ENCODE assay signal across 21 mouse cellular contexts in genomic region chr2:143419791-143420190, GRCm38 (mm10).
A peak's percentile ranks its signal among the peaks of the same experiment; 100 is the strongest.
DNase-seq lines count a peak whose midpoint lies in the region; ATAC-seq and TF ChIP-seq lines count a peak whose summit lies in the region.
"Had no signal": no experiment of that assay in that cellular context is flagged by ENCODE, and none has a peak within 500 bp of the region (broad histone marks: within the 10 kb centered on the region; RNA-seq: fewer than 3 reads in every experiment).

No protein-coding gene starts in this region.

- no peak overlapping the region for H3K4me3 ChIP-seq in midbrain, postnatal 0 days (ENCODE audit: low read depth, low read length)
- no peak overlapping the region for H3K4me3 ChIP-seq in midbrain, embryonic 14.5 days (replicated peaks; ENCODE audit: low read depth, low read length)
- H3K4me3 ChIP-seq: embryonic facial prominence, embryonic 12.5 days; forebrain, embryonic 15.5 days; heart, adult 2 months; heart, embryonic 15.5 days; hindbrain, embryonic 10.5 days; intestine, embryonic 15.5 days had no signal

- no peaks in the 10 kb centered on the region for H3K27me3 ChIP-seq in midbrain, postnatal 0 days (ENCODE audit: insufficient read depth, low read length)
- no peaks in the 10 kb centered on the region for H3K27me3 ChIP-seq in midbrain, embryonic 14.5 days (ENCODE audit: control insufficient read depth, insufficient read depth, low read length)
- H3K27me3 ChIP-seq: embryonic facial prominence, embryonic 12.5 days; forebrain, embryonic 15.5 days; heart, embryonic 15.5 days; intestine, embryonic 15.5 days had no signal

- DNase-seq in cerebellum, adult 11 months, result no peak
- peak; percentile 62 for DNase-seq in midbrain, postnatal 0 days (ENCODE audit: low spot score)
- no peak for DNase-seq in midbrain, embryonic 14.5 days
- DNase-seq in cerebellum, adult 9-10 months, result peak; percentile 34
- no peak for DNase-seq in spleen, postnatal 36 days (ENCODE audit: low spot score in 2 of 2)
- no peak for DNase-seq in thymus, postnatal 4 days
- DNase-seq: adrenal gland, adult 8-10 months; adrenal gland, postnatal 36 days; B cell, adult 2 months; gastrocnemius, postnatal 14 days; heart, adult 2 months; heart, postnatal 14 days had no signal

- H3K9me3 ChIP-seq in midbrain, postnatal 0 days (ENCODE audit: low read length), result no peaks in the 10 kb centered on the region
- no peaks in the 10 kb centered on the region for H3K9me3 ChIP-seq in midbrain, embryonic 14.5 days (ENCODE audit: control insufficient read depth, low read length)
- H3K9me3 ChIP-seq: embryonic facial prominence, embryonic 12.5 days; forebrain, embryonic 15.5 days; heart, embryonic 15.5 days; hindbrain, embryonic 10.5 days; intestine, embryonic 15.5 days had no signal

- no peak overlapping the region for H3K4me2 ChIP-seq in midbrain, postnatal 0 days (ENCODE audit: low read depth, low read length, poor library complexity, severe bottlenecking)
- H3K4me2 ChIP-seq in midbrain, embryonic 14.5 days (ENCODE audit: low read length), result no peak overlapping the region
- H3K4me2 ChIP-seq: embryonic facial prominence, embryonic 12.5 days; forebrain, embryonic 15.5 days; heart, embryonic 11.5 days; heart, embryonic 15.5 days; intestine, embryonic 15.5 days had no signal

- no peaks in the 10 kb centered on the region for H3K36me3 ChIP-seq in midbrain, postnatal 0 days (ENCODE audit: insufficient read depth, low read length)
- H3K36me3 ChIP-seq in midbrain, embryonic 14.5 days (ENCODE audit: control insufficient read depth, insufficient read depth, low read length), result no peaks in the 10 kb centered on the region
- H3K36me3 ChIP-seq: embryonic facial prominence, embryonic 12.5 days; forebrain, embryonic 15.5 days; G1E; heart, embryonic 15.5 days; hindbrain, embryonic 10.5 days; intestine, embryonic 15.5 days had no signal

- H3K4me1 ChIP-seq in midbrain, postnatal 0 days (ENCODE audit: insufficient read depth, low read length), result no peaks in the 10 kb centered on the region
- H3K4me1 ChIP-seq in midbrain, embryonic 14.5 days (ENCODE audit: control insufficient read depth, insufficient read depth, low read length), result no peaks in the 10 kb centered on the region
- H3K4me1 ChIP-seq: embryonic facial prominence, embryonic 12.5 days; forebrain, embryonic 15.5 days; heart, embryonic 15.5 days; hindbrain, embryonic 10.5 days; intestine, embryonic 15.5 days had no signal

- H3K27ac ChIP-seq in midbrain, postnatal 0 days (ENCODE audit: low read depth, low read length), result no peak overlapping the region
- H3K27ac ChIP-seq in midbrain, embryonic 14.5 days (replicated peaks; ENCODE audit: low read depth, low read length), result no peak overlapping the region
- H3K27ac ChIP-seq: embryonic facial prominence, embryonic 12.5 days; forebrain, embryonic 15.5 days; heart, adult 2 months; heart, embryonic 15.5 days; hindbrain, embryonic 10.5 days; intestine, embryonic 15.5 days had no signal

- WGBS in midbrain, postnatal 0 days, result 89% methylated on average over 2 of the region's 2 CpGs
- WGBS in midbrain, embryonic 14.5 days, result 93% methylated on average over 2 of the region's 2 CpGs

- H3K9ac ChIP-seq in midbrain, postnatal 0 days (replicated peaks; ENCODE audit: low read length, poor library complexity, severe bottlenecking), result no peak overlapping the region
- H3K9ac ChIP-seq in midbrain, embryonic 14.5 days (replicated peaks; ENCODE audit: low read length), result no peak overlapping the region
- H3K9ac ChIP-seq: embryonic facial prominence, embryonic 12.5 days; forebrain, embryonic 15.5 days; heart, embryonic 15.5 days; intestine, embryonic 15.5 days had no signal

- TF ChIP-seq CTCF in midbrain, postnatal 0 days (IDR thresholded peaks at IDR 0.05), result no peak

- 0 out of 2 replicates have a peak, but pooled peaks have one; percentile 15 for ATAC-seq in cerebellum, adult (ENCODE audit: insufficient number of reproducible peaks, low FRiP score, low TSS enrichment)
- no peak; the same call in 1 of the 2 replicates for ATAC-seq in midbrain, postnatal 0 days (ENCODE audit: low FRiP score)
- ATAC-seq in midbrain, embryonic 14.5 days (ENCODE audit: low FRiP score, low TSS enrichment), result no peak
- ATAC-seq: CD4-positive, CD25-positive, alpha-beta regulatory T cell, adult 4 months; forebrain, embryonic 15.5 days; intestine, embryonic 15.5 days had no signal

Comparison
In these comparisons a context has a peak if more than half of its experiments do, and no peak if none do; other contexts are left out.
1. DNase-seq: peak in midbrain, postnatal 0 days (single experiment) and cerebellum, adult 9-10 months (single experiment); none in cerebellum, adult 11 months (single experiment), midbrain, embryonic 14.5 days (single experiment), spleen, postnatal 36 days (0 of 2) and thymus, postnatal 4 days (single experiment).